Mouse (Mus musculus) olfactory bulb, adult 2 months (tissue): ENCODE measurements around the gene Srd5a1. TPM values are rescaled to one million over a fixed set of nuclear protein-coding genes. Genes with fewer than 3 reads are reported as not detected.
"Not testable (repeated sequence)": the region's sequence is repeated elsewhere in the genome, so short reads cannot be mapped to it uniquely, and the experiment has no call there.

ENCODE experiments used
- H3K27ac ChIP-seq: fragments of 200-500 bp; 2 replicates; pipeline ENCODE4 v1.5.1; 2012; ENCODE audit warnings: low read depth, low read length; ENCODE audit not compliant: insufficient read depth
- H3K4me1 ChIP-seq: fragments of 200-500 bp; 2 replicates; pipeline ENCODE4 v1.6.1; 2012; ENCODE audit warnings: low read length; ENCODE audit not compliant: control insufficient read depth, insufficient read depth
- H3K4me3 ChIP-seq: fragments of 200-500 bp; 2 replicates; pipeline ENCODE4 v1.5.1; 2012; ENCODE audit warnings: mild to moderate bottlenecking, low read depth, low read length, moderate library complexity; ENCODE audit not compliant: insufficient read depth
- CTCF ChIP-seq: fragments of 200-500 bp; IDR thresholded peaks from 2 replicates; pipeline ENCODE4 v1.5.1; 2012; ENCODE audit warnings: low read depth, mild to moderate bottlenecking, low read length, moderate library complexity; ENCODE audit not compliant: insufficient read depth
- POLR2A ChIP-seq: fragments of 200-500 bp; IDR thresholded peaks from 2 replicates; pipeline ENCODE4 v1.6.1; 2012; ENCODE audit warnings: mild to moderate bottlenecking, low read depth, low read length, moderate library complexity; ENCODE audit not compliant: insufficient read depth
- WGBS: fragments of 180-500 bp; shearing (Covaris S2); methylation state at CpG from one replicate; pipeline ENCODE4 v1.1.7; 2018; 5-methylcytosine and 5-hydroxymethylcytosine counted together
- polyA plus RNA-seq: library from polyadenylated mRNA; stranded (reverse); fragments of >200 nt; gene quantifications from 2 replicates; pipeline ENCODE4 v1.2.4, GENCODE M21; 2012; ENCODE audit warnings: low replicate concordance; ENCODE audit not compliant: missing spikeins, insufficient read depth, insufficient read length

The Srd5a1 gene
- polyA plus RNA-seq, 1 experiment, result not detected

GRCm38 (mm10) chr13:69640126-69640525 is 28.9 kb upstream of the Srd5a1 start:
- no peak overlapping the region for H3K27ac ChIP-seq
- no peaks in the 10 kb centered on the region for H3K4me1 ChIP-seq
- 97% methylated on average over 4 of the region's 4 CpGs for WGBS
- H3K4me3 ChIP-seq, result no peak overlapping the region
- TF ChIP-seq POLR2A, result no peak
- no peak for TF ChIP-seq CTCF

DNA sequence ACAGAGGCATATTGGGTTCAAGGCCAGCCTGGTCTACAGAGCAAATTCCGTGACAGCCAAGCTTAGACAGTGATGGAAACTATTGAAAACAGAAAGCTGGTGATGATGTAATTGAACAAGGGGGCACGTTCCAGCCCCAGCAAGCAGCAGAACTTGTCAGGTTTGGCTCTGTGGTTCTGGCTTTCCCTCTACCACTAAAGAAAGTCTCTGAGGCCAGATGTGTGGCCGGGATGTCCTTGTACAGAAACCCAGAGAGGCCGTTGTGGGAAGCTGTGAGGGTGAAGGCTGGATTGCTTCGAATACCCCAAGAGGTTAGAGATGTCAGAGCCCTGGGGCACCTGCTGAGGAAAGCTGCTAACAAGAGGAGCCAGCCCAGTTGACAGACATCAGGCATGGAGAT is 28.0 kb upstream of the Srd5a1 start:
- no peak overlapping the region for H3K4me3 ChIP-seq
- H3K4me1 ChIP-seq, result no peaks in the 10 kb centered on the region
- no peak overlapping the region for H3K27ac ChIP-seq
- WGBS, result 90% methylated on average over 5 of the region's 5 CpGs
- TF ChIP-seq CTCF (no peak), POLR2A (no peak)

DNA sequence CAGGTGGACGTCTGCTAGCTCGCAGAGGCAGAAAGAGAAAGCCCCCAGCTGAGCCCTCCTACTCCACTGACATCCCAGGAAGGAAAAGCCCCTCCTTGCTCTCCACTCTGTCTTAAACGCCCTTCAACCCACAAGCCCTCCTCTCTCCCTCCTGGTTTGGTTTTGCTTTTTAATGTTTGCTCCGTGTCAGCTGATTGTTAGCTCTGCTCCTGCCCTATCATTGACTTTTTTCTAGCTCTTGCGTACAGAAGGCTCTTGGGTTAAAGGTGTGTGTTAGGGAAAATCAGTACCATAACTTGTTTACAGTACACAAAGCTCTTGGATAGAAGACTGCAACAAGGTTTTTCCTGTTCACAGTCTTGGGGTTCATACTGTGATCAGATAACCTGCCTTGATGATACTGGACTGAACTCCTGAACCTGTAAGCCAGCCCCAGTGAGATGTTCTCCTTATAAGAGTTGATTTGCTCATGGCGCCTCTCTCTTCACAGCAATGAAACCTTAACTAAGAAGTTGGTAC is 26.9 kb upstream of the Srd5a1 start:
- TF ChIP-seq POLR2A (no peak), CTCF (no peak)
- Histone ChIP-seq H3K4me1 (no peaks in the 10 kb centered on the region), H3K4me3 (no peak overlapping the region), H3K27ac (no peak overlapping the region)
- 83% methylated on average over 6 of the region's 6 CpGs for WGBS

- TF ChIP-seq POLR2A (no peak), CTCF (no peak)
- 92% methylated on average over 9 of the region's 9 CpGs for WGBS
- H3K4me1 ChIP-seq, result no peaks in the 10 kb centered on the region
Measured at GRCm38 (mm10) chr13:69637657-69638056, 26.4 kb upstream of the Srd5a1 start.

GRCm38 (mm10) chr13:69636816-69637215 is 25.6 kb upstream of the Srd5a1 start:
- Histone ChIP-seq H3K4me3 (no peak overlapping the region), H3K27ac (no peak overlapping the region), H3K4me1 (no peaks in the 10 kb centered on the region)
- WGBS, result 84% methylated on average over 6 of the region's 6 CpGs
- TF ChIP-seq CTCF, result no peak
- TF ChIP-seq POLR2A, result no peak

More at GRCm38 (mm10) chr13:69637657-69638056, 26.4 kb upstream of the Srd5a1 start:
- no peak overlapping the region for H3K27ac ChIP-seq
- no peak overlapping the region for H3K4me3 ChIP-seq

GRCm38 (mm10) chr13:69636375-69636774 is 25.1 kb upstream of the Srd5a1 start:
- H3K4me3 ChIP-seq, result no peak overlapping the region
- TF ChIP-seq CTCF, result no peak
- TF ChIP-seq POLR2A, result no peak

GRCm38 (mm10) chr13:69635836-69636235 is 24.6 kb upstream of the Srd5a1 start:
- not testable (repeated sequence) for H3K4me1 ChIP-seq, H3K27ac ChIP-seq, H3K4me3 ChIP-seq
- WGBS, result 93% methylated on average over 7 of the region's 7 CpGs

More at GRCm38 (mm10) chr13:69636375-69636774, 25.1 kb upstream of the Srd5a1 start:
- H3K27ac ChIP-seq, result no peak overlapping the region
- H3K4me1 ChIP-seq, result no peaks in the 10 kb centered on the region
- WGBS, result 95% methylated on average over 3 of the region's 3 CpGs

DNA sequence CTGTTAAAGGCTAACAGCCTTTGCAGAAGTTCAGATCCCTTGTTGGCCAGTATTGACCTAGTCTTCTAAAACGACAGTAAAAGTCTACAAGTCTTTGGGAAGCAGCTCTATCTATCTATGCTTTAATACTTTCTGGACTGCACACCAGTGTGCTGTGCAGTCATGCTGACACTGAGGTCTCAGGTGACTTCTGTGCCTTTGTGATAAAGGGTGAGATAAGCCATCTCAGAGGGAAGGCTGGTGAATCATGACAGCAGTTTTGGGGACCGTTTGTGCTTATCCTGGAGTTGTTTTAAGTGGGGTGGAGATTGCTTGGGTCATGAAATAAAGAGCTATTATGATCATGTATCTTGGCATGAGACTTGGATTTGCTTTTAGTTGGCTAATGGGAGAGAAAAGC is 22.7 kb upstream of the Srd5a1 start:
- Histone ChIP-seq H3K4me3 (no peak overlapping the region), H3K27ac (no peak overlapping the region), H3K4me1 (no peaks in the 10 kb centered on the region)
- TF ChIP-seq POLR2A (no peak), CTCF (no peak)
- 84% methylated on average over 2 of the region's 2 CpGs for WGBS

GRCm38 (mm10) chr13:69633551-69633950 is 22.3 kb upstream of the Srd5a1 start:
- 48% methylated on average over 9 of the region's 9 CpGs for WGBS
- H3K4me1 ChIP-seq, result no peaks in the 10 kb centered on the region

DNA sequence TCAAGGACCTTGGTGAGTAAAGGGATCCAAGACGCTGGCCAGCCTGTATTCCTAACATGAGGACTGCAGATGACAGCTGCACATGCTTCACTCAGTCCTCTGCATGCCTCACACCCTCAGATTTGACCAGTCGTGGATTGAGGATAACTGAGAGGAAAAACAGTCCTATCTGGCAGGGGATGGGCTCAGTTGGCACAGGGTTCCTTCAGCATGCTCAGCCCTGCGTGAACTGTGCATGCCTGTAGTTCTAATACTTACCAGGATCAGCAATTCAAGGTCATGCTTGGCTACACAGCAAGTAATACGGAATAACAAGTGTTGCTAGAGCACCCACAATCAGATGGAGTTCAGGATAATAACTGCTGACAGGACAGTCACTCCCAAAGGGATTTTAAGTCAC is 20.4 kb upstream of the Srd5a1 start:
- Histone ChIP-seq H3K27ac (no peak overlapping the region), H3K4me1 (no peaks in the 10 kb centered on the region), H3K4me3 (no peak overlapping the region)
- no peak for TF ChIP-seq POLR2A
- 88% methylated on average over 4 of the region's 4 CpGs for WGBS

More at GRCm38 (mm10) chr13:69633551-69633950, 22.3 kb upstream of the Srd5a1 start:
- no peak overlapping the region for H3K4me3 ChIP-seq
- no peak for TF ChIP-seq POLR2A
- no peak for TF ChIP-seq CTCF
- no peak overlapping the region for H3K27ac ChIP-seq
